Mouse (Mus musculus) limb, embryonic 14.5 days (tissue): ENCODE data around the gene Prss57. TPM values are rescaled to one million over a fixed set of nuclear protein-coding genes. Genes with fewer than 3 reads are reported as not detected.

Experiments
- ATAC-seq: fragments of 200-750 bp; cut with Nextera tagmentation; 2 replicates; pipeline ENCODE4 v1.8.0; 2017; ENCODE audit warnings: low read depth, moderate number of reproducible peaks, moderate TSS enrichment; ENCODE audit not compliant: low FRiP score
- DNase-seq: peaks from one replicate; pipeline ENCODE4 v3.0.0-alpha.2; 2015; ENCODE audit warnings: low spot score
- H3K27ac ChIP-seq: fragments of 300-500 bp; sonication (generic); replicated peaks from 2 replicates; pipeline ENCODE4 v1.5.1; 2014; ENCODE audit warnings: low read depth, mild to moderate bottlenecking, low read length, moderate library complexity, mixed read lengths
- H3K27me3 ChIP-seq: fragments of 300-500 bp; sonication (generic); 2 replicates; pipeline ENCODE4 v1.6.1; 2014; ENCODE audit warnings: low read length, mixed read lengths; ENCODE audit not compliant: control insufficient read depth, insufficient read depth
- H3K36me3 ChIP-seq: fragments of 300-500 bp; sonication (generic); 2 replicates; pipeline ENCODE4 v1.6.1; 2014; ENCODE audit warnings: mild to moderate bottlenecking, low read length, moderate library complexity, mixed read lengths; ENCODE audit not compliant: control insufficient read depth, insufficient read depth
- H3K4me1 ChIP-seq: fragments of 300-500 bp; sonication (generic); 2 replicates; pipeline ENCODE4 v1.6.1; 2014; ENCODE audit warnings: antibody characterized with exemption, low read length, mixed read lengths; ENCODE audit not compliant: control insufficient read depth, insufficient read depth
- H3K4me2 ChIP-seq: fragments of 300-500 bp; sonication (generic); replicated peaks from 2 replicates; pipeline ENCODE4 v1.6.1; 2014; ENCODE audit warnings: low read depth, mild to moderate bottlenecking, low read length, moderate library complexity; ENCODE audit not compliant: severe bottlenecking
- H3K4me3 ChIP-seq: fragments of 300-500 bp; sonication (generic); replicated peaks from 2 replicates; pipeline ENCODE4 v1.5.1; 2014; ENCODE audit warnings: low read length
- H3K9ac ChIP-seq: fragments of 300-500 bp; sonication (generic); 2 replicates; pipeline ENCODE4 v1.6.1; 2014; ENCODE audit warnings: mild to moderate bottlenecking, low read depth, low read length, moderate library complexity; ENCODE audit not compliant: severe bottlenecking
- H3K9me3 ChIP-seq: fragments of 300-500 bp; sonication (generic); 2 replicates; pipeline ENCODE4 v1.6.1; 2016; ENCODE audit warnings: low read length; ENCODE audit not compliant: control insufficient read depth
- POLR2A ChIP-seq: fragments of 200-500 bp; IDR thresholded peaks from 2 replicates; pipeline ENCODE4 v1.8.0; 2012; ENCODE audit warnings: inconsistent platforms, mild to moderate bottlenecking, moderate library complexity, borderline replicate concordance; ENCODE audit not compliant: insufficient read depth, insufficient read length; ENCODE audit errors: extremely low read depth
- WGBS: fragments of 180-500 bp; shearing (Covaris S2); extraction: QIAGEN DNeasy Blood & Tissue Kit; methylation state at CpG from one replicate; pipeline ENCODE4 v1.1.7; 2014; 5-methylcytosine and 5-hydroxymethylcytosine counted together
- polyA plus RNA-seq, 2 experiments: library from polyadenylated mRNA; depleted of rRNA in 1 of 2; stranded (reverse) in 1 of 2; unstranded in 1 of 2; fragments of >200 nt; fragmentation: Nextera tagmentation in 1 of 2; extraction: Ambion mirVana in 1 of 2; gene quantifications; 2 replicates each; pipeline versions ENCODE4 v1.2.1 to v1.2.3; 2012 to 2014

Gene Prss57
- polyA plus RNA-seq, 2 experiments, result 0.06 TPM; not detected in 1

DNA sequence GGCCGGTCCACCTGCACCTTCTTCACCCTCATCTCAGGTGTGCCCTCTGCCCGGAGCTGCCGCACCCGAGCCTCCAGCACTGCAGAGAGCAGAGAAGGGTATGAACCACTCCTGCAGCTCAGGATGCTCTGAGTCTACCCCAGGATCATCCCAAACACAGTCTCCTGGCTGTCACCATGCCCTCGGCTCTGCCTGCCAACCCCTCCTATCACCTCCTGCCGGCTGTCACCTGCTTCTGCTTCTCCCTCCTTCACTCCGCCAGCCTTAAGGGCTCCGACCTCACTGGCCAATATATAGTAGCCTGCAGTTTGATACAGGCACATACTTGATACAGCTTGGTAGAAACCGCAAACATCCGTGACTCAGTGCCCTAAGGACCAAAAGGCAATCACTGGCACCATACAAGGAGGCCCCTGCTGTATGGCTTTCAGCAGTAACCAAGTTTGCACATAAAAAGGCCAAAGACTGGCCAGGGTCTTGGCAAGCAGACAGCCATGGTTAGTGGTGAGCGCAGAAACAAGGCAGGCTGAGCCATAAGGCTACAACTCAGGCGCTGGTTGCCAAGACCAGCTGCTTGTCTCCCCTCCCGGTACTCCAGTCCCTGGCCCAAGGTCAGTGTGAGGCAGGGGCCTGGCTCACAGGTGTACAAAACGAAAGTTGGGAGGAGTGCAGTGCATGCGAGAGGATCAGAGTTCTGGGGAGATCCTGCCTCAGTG is 47.0 kb downstream of the Prss57 start:
- DNase-seq, result no peak
- H3K9me3 ChIP-seq, result peaks cover 28% of the 10 kb centered on the region
- peaks cover 4% of the 10 kb centered on the region; the same call in 1 of the 2 replicates for H3K4me1 ChIP-seq
- no peaks in the 10 kb centered on the region for H3K27me3 ChIP-seq
- H3K4me2 ChIP-seq, result no peak overlapping the region
- no peak overlapping the region for H3K27ac ChIP-seq
- WGBS, result 91% methylated on average over 15 of the region's 15 CpGs
- H3K4me3 ChIP-seq, result no peak overlapping the region
- no peak for ATAC-seq
- TF ChIP-seq POLR2A, result no peak
- H3K36me3 ChIP-seq, result peaks cover 55% of the 10 kb centered on the region
- H3K9ac ChIP-seq, result no peak overlapping the region

DNA sequence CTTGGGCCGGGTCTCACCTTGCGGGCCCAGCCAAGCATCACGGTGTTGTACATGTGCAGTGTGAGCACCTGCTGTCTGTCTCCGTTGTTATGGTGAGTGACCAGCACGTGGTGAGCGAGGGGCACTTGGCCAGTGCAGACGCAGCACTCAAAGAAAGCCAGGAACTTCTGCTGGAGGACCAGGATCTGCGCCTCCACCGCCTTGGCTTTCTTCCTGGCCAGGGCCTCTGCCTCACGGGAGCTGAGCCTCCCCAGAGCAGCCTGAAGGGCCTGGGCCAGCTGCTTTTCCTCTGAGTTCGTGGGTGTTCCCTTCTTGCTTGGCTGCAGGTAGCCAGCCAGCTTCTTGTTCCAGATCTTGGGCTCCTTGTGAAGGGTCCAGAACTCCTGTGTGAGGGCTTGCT is 47.6 kb downstream of the Prss57 start:
- H3K36me3 ChIP-seq, result peaks cover 62% of the 10 kb centered on the region
- no peak for ATAC-seq
- no peak overlapping the region for H3K27ac ChIP-seq
- H3K4me3 ChIP-seq, result no peak overlapping the region
- peaks cover 35% of the 10 kb centered on the region for H3K9me3 ChIP-seq
- DNase-seq, result no peak
- no peak overlapping the region for H3K9ac ChIP-seq
- peaks cover 4% of the 10 kb centered on the region; the same call in 1 of the 2 replicates for H3K4me1 ChIP-seq
- H3K4me2 ChIP-seq, result no peak overlapping the region
- 88% methylated on average over 11 of the region's 11 CpGs for WGBS
- H3K27me3 ChIP-seq, result no peaks in the 10 kb centered on the region
- TF ChIP-seq POLR2A, result no peak

GRCm38 (mm10) chr10:79740863-79741262 is 49.9 kb downstream of the Prss57 start:
- Histone ChIP-seq H3K27ac (no peak overlapping the region), H3K4me3 (no peak overlapping the region), H3K4me2 (no peak overlapping the region), H3K4me1 (peaks cover 4% of the 10 kb centered on the region; the same call in 1 of the 2 replicates), H3K36me3 (peaks cover 85% of the 10 kb centered on the region), H3K9ac (no peak overlapping the region), H3K9me3 (peaks cover 50% of the 10 kb centered on the region), H3K27me3 (no peaks in the 10 kb centered on the region)
- WGBS, result 85% methylated on average over 11 of the region's 11 CpGs
- ATAC-seq (no peak), DNase-seq (no peak)
- TF ChIP-seq POLR2A, result no peak

- WGBS, result over 99% methylated on average over 28 of the region's 28 CpGs
- no peak overlapping the region for H3K4me3 ChIP-seq
- H3K27ac ChIP-seq, result no peak overlapping the region
- no peak for ATAC-seq
- no peak for DNase-seq
- H3K4me1 ChIP-seq, result no peaks in the 10 kb centered on the region
- H3K9ac ChIP-seq, result no peak overlapping the region
- no peak for TF ChIP-seq POLR2A
- peaks cover 92% of the 10 kb centered on the region for H3K36me3 ChIP-seq
- H3K4me2 ChIP-seq, result no peak overlapping the region
- H3K9me3 ChIP-seq, result peaks cover 50% of the 10 kb centered on the region
- no peaks in the 10 kb centered on the region for H3K27me3 ChIP-seq
Observed at GRCm38 (mm10) chr10:79739234-79739633, 51.5 kb downstream of the Prss57 start.

DNA sequence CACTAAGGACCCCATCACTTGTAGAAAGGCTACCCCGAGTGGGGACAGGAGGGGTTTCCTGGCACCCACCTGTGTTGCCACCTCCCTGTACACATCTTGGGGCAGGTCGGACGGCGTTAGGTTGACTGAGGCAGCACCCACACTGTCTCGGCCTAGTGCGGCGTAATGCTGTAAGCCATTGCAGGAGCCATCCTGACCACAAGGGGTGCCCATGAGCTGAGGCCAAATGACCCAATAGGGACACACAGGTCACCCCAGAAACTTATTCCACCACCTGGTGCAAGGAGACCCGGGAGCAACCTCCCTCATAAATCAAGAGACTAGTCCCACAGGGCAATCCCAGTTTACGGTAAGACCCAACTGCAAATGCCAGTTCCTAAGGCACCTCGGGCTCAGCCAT is 52.5 kb downstream of the Prss57 start:
- TF ChIP-seq POLR2A, result no peak

More for the DNA sequence above, 52.5 kb downstream of the Prss57 start:
- Histone ChIP-seq H3K27me3 (no peaks in the 10 kb centered on the region), H3K4me2 (no peak overlapping the region), H3K4me1 (no peaks in the 10 kb centered on the region), H3K27ac (no peak overlapping the region), H3K9me3 (peaks cover 50% of the 10 kb centered on the region), H3K4me3 (no peak overlapping the region), H3K36me3 (peaks cover 88% of the 10 kb centered on the region), H3K9ac (no peak overlapping the region)
- DNase-seq, result no peak
- no peak for ATAC-seq
- WGBS, result 93% methylated on average over 10 of the region's 10 CpGs
